Mouse (Mus musculus) right cerebral cortex, postnatal 36 days (tissue): Measurements from ENCODE around the gene Olfr1368.
"Not testable (repeated sequence)": the region's sequence is repeated elsewhere in the genome, so short reads cannot be mapped to it uniquely, and the experiment has no call there.

Source experiments
- DNase-seq, 2 experiments: peaks; one replicate each; pipeline ENCODE4 v3.0.0; 2022; ENCODE audit warnings: low spot score in 2 of 2, mixed read lengths in 1 of 2

The Olfr1368 gene

DNA sequence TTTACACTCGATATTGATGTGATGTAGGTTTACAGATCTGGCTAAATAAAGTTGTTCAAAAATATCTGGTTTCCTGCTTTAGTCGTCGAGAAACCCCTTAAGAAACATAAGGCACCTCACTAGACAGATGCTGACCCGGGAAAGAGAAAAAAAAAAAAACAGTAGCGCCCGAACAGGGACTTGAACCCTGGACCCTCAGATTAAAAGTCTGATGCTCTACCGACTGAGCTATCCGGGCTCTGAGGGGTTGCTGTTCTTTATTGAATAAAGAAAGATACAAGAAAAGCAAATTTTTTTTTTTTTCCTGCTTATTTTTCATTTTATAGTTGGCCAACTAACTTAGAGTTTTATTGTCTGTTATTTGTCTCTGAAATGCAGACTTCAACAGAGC is 22.2 kb upstream of the Olfr1368 start:
- no peak for DNase-seq

DNA sequence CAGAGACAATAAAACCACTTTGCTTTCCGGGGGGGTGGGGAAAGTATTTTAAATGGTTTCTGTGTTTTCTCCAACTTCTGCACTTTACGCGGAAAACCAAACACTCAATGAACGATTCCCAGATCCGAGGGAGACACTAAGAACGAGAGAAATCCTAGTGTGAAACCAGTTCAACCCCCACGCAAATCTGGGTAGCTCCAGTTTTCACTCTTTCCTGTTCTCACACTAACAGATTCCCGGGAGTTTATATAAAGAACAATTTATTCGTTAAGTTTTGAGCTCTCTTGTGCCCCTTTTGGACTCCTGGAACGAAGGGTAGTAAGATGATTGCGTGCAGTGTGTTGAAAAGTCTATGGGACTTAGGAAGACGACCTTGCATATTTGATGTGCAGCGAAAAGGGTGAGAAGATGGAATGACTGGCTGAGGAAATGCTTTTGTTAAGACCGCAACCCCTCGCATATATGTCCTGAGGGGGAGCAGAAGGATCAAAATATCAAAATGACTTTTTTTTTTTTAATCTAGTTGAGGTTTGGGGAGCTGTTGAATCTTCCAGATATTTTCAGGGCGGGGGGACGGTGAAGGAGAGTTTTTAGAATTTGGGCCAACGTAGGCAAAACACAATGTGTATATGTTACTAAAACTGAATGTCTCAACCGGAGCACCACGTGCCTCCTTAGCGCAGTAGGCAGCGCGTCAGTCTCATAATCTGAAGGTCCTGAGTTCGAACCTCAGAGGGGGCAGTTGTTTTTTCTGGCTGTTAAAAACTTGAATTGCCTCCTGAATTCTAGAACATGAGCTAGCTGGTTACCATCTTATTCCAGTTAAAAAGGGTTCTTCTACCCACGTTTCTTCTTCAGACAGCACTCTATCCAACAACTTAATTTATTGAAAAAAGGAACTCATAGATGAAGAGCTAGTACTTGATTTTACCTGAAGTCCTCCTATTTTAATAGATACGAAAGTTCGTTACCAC is 21.6 kb upstream of the Olfr1368 start:
- DNase-seq, result peak; percentile 70 to 75

DNA sequence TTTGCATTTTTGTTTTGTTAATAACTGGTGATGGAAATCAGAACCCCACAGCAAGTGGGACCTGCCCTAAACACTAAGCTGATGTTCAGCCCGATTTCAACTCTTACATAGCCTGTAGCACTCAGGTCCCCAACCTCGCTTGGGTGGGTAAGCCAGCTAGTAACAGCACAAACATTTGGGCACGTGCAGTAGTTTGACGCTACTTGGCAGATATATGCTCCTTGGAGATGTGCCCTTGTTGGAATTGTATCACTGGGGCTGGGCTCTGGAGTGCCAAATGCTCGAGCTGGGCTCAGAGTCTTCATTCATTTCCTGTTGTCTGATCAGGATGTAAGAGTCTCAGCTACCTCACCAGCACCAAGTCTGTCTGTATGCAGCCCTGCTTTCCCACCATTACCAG is 16.9 kb upstream of the Olfr1368 start:
- no peak for DNase-seq

DNA sequence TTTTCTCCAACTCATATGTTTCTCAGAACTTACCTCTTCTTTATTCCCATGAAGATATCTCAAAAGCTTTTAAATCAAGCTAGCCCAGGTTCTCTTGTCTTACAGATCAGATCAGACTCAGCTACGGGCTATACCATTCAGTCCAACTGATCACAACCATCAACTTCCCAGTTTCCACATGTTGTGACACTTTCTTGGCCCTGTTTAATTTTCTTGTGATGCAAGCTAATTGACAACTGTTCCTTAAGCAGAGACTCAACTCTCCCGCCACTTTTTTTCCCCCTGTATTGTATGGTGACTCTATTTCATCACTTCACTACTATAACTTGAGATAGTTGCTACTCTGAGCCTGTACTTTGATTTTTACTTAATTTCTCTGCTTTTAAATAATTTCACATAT is 15.9 kb upstream of the Olfr1368 start:
- no peak for DNase-seq

DNA sequence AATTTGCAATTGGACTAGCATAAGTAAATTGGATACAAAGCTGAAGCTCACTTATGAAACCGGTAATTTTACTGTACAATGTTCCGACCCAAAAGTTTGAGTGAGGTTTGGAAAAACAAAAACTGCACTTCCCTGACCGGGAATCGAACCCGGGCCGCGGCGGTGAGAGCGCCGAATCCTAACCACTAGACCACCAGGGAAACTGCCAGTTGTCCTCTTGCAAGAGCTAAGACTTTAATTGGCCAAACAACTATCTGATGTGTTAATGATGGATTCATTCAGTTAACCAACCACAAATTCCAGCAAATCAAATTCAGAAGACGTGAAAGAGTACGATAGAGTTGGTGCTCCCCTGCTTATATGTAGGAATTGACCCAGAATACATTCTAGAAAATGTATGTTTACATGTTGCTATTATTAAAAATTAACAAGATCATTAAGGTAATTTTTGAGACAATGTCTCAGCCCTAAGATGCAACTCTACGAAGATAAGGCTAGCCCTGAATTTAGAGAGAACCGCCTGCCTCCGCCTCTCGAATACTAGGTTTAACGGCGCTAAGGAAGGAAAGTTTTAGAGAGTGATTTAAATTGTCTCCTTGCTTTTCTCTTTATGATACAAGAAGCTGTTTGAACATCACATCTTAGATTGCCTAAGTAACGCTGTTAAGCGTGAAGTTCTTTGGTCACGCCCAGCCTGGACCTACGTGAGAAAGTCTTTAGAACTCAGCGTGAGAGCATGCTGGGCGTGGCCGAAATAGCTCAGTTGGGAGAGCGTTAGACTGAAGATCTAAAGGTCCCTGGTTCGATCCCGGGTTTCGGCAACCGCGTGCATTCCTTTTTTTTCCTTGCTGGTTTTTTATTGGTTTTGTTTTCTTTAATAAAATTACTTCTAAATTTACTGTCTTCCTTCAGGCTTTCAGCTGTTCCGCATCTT is 15.3 kb upstream of the Olfr1368 start:
- peak; percentile 81 to 83 for DNase-seq

DNA sequence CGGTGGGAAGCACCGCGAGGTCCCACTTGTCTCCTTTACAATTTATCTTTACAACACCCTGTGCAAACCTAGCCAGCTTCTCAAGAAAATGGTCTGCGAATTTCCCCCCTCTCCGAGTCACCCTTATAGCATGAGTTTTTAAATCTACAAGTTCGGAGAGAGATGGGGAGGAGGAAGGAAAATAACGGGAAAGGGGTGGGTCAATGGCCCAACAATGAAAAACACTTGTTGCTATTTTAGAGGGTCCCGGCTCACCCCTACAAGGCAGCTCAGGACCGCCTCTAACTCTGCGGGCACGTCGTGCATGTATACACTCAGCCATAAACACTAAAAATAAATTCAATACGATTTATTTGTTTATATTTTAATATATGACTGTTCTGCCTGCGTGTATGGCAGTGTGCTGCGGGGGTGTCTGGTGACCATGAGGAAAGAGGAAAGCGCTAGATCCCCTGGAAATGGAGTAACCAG is 14.4 kb upstream of the Olfr1368 start:
- no peak for DNase-seq

DNA sequence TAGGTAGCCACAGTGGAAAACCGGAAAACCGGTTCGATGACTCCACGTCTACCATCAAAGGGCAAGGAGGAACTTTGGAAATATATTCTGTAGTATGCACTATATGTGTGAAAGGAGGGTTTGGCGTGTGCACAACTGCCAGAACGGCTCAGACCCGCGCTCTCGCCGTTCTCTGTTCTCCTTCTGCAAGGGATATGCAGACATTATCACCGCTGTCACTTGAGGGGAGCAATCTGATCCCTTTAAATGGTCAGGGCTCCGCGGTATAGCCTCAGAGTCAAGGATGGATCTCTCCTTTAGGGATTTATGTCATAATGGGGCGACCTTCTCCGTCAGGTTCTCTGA is 13.8 kb upstream of the Olfr1368 start:
- no peak for DNase-seq

DNA sequence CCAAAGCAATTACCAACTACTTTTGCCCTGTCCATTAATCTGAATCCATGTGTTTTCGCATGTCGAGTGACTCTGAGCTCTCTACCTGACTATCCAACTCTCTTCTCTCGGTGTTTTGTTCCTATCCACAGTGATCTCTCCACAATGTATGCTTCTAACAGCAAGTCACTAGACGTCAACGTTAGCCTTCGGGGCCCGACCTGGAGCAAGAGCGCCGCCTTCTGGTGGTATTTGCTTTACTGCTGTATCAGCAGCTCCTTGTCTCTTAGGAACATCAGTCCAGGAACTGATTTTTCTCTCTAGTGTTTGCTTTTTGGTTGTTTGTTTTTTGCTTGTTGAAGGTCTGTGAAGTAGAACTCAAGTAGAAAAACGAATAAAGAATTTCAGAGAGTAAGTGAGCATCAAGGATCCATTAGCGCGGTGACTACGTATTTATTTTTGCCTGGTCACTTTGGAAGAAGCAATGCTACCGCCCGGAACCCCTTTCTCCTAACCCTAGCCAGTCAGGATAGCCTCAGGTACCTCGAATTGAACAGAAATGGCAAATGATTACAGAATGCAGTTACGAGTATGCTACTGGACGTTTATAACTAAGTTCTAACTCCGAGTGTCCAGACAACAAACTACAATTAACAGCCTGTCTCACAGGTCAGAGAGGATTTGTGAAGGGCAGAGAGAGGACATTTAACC is 13.3 kb upstream of the Olfr1368 start:
- peak; percentile 72 to 78 for DNase-seq

DNA sequence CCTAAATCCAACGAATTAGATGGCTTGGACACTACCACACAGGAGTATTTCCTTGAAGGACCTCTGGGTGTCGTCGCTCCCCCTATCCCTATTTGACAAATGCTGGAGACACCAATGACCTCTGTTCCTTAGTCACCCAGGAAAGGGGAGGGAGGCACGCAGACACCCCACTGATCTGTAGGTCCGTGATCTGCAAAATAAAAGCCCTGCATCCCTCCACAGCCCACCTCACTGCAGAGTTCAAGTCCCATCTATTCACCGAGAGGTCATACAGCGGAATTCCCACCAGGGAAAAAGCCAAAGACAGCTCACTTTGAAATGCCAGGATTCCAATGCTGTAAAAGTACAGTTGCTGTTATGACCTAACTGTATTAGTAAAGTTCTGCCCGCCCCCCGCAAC is 12.4 kb upstream of the Olfr1368 start:
- DNase-seq, result no peak

DNA sequence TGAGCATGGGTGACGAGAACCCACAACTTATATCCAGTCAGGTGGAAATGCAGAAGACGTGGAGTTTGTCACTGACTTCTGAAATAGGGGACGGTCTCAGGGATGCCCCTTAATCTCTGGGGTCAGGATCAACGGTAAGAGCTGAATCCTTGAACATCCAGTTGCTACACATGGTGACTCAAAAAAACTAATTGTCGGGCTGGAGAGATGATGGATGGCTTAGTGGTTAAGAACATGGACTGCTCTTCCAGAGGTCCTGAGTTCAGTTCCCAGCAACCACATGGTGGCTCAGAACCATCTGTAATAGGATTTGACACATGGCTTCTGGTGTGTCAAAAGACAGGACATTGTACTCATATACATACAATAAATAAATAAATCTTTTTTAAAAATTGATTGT is 10.2 kb upstream of the Olfr1368 start:
- no peak for DNase-seq

DNA sequence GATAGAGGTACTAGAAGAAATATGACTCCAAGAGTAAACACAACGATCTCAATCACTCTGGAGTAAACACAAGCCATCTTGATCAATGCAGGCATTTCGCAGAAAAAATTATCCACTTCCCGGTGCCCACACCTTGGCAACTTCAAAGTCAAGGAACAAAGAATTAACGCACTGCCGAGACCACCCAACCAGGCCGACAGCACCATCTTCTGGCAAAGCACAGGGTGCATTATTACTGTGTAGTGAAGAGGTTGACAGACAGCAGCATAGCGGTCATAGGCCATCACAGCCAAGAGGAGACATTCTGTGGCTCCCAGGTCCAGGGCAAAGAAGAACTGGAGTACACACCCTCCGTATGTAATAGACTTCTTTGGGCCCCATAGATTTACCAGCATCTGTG is 3.2 kb downstream of the Olfr1368 start:
- DNase-seq, result no peak

DNA sequence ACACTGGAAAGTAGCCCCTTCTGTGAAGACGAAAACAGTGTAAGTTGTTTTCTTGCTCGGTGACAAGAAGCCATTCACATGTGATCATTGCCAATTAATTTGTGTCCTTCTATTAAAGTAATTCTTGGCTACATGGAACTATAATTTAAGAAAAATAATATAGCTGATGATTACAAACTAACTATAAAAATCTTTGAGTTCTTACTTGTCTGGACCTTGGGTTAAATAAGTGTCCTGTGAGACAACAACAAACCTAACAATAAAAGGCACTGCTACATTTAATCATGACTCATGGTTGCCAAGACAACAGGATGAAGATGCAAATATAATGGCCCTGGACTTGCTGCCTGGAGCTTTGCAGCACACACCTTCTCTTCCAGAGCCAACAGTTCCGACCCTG is 16.3 kb downstream of the Olfr1368 start, which contains the start of gene Olfr263:
Gene Olfr263, plus strand, starts transcription at position 301 of the 400 bp plus-strand sequence.
- DNase-seq, result not testable (repeated sequence)

DNA sequence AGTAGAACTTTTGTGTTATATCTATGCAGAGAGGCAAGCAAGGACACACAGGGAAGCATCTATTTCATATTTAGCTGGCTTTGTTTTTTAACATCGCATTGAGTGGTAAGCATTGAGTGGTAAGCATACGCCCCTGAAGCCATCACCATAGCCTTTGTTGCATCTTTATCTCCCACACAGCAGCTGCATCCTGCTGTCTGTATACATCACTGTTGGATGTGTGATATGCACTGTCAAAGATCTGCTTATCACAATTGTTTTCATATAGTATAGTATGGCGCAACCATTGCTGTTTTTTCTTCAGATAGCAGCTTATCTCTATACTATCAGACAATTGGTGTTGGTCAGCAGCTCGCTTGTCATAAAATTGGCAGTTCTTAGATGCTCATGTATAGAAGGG is 31.5 kb downstream of the Olfr1368 start:
- DNase-seq, result no peak

DNA sequence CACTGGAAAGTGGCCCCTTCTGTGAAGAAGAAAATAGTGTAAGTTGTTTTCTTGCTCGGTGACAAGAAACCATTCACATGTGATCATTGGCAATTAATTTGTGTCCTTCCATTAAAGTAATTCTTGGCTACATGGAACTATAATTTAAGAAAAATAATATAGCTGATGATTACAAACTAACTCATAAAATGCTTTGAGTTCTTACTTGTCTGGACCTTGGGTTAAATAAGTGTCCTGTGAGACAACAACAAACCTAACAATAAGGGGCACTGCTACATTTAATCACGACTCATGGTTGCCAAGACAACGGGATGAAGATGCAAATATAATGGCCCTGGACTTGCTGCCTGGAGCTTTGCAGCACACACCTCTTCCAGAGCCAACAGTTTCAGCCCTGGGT is 34.5 kb downstream of the Olfr1368 start, which contains the start of gene Olfr1369-ps1:
Gene Olfr1369-ps1, plus strand, starts transcription at position 301 of the 400 bp plus-strand sequence.
- DNase-seq, result not testable (repeated sequence)

DNA sequence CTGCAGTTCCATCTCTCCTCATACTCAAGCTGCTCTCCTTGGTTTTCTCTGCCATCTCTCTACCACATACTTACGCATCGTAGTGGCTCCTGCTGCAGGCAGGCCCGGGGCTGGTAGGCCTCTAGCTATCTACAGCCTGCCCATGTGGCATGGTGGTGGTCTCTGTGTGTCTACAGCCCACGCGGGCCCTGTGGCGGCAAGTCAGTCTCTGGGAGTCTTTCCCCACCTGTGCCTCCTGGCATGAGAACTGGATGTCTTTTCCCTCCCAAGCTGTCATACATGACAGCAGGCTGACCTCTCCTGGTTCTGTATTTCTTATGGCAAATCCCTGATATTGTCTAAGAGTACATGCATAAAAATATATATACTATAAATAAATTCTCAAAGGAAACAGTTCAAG is 35.2 kb downstream of the Olfr1368 start:
- DNase-seq, result no peak

DNA sequence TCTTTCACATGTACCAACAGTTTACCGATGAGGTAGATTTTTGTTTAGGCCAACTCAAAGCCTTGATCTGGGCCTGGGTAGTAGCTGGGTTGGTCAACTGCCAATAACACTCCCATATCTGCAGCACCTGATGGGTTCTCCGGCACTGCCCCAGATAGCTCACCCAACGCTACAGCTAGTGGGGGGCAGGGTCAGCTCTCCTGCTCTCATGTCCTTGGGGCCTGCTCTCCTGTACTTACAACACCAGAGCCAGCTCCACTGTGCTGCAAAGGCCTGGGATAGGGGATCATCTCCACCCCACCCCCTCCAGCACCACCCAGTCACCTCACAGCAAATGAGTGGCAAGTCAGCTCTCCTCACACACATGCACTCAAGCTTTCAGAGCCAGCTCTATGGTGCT is 35.9 kb downstream of the Olfr1368 start:
- no peak for DNase-seq
